Mouse (Mus musculus) liver, adult 2 months (tissue): ENCODE measurements at regions not wholly inside any gene's neighbourhood (a gene's known extent, or its start where the extent isn't known, plus 50 kb on each side); places are given as distances from the start of the nearest gene placed in this dataset.
A peak's percentile ranks its signal among the peaks of the same experiment; 100 is the strongest.

Source experiments
- DNase-seq: peaks from one replicate; pipeline ENCODE4 v3.0.0-alpha.2; 2011; ENCODE audit warnings: low read depth, low spot score; ENCODE audit errors: extremely low read depth
- H3K27ac ChIP-seq: fragments of 200-500 bp; replicated peaks from 2 replicates; pipeline ENCODE4 v1.5.1; 2012; ENCODE audit warnings: low read depth, mild to moderate bottlenecking, control low read depth, inconsistent platforms, low read length; ENCODE audit not compliant: insufficient read depth
- H3K27me3 ChIP-seq: fragments of 200-500 bp; 2 replicates; pipeline ENCODE4 v1.6.1; 2012; ENCODE audit warnings: mild to moderate bottlenecking, moderate library complexity, low read length, inconsistent platforms; ENCODE audit not compliant: control insufficient read depth, insufficient read depth
- H3K36me3 ChIP-seq: fragments of 200-500 bp; 2 replicates; pipeline ENCODE4 v1.6.1; 2012; ENCODE audit warnings: low read length, inconsistent platforms; ENCODE audit not compliant: control insufficient read depth, insufficient read depth
- H3K4me1 ChIP-seq: fragments of 200-500 bp; 2 replicates; pipeline ENCODE4 v1.6.1; 2011; ENCODE audit warnings: low read length; ENCODE audit not compliant: control insufficient read depth, insufficient read depth
- H3K4me3 ChIP-seq: fragments of 200-500 bp; 2 replicates; pipeline ENCODE4 v1.5.1; 2011; ENCODE audit warnings: low read depth, mild to moderate bottlenecking, control low read depth, low read length, moderate library complexity; ENCODE audit not compliant: insufficient read depth
- H3K79me2 ChIP-seq: fragments of 200-500 bp; 2 replicates; pipeline ENCODE4 v1.6.1; 2012; ENCODE audit warnings: inconsistent platforms, mild to moderate bottlenecking, low read length, moderate library complexity; ENCODE audit not compliant: control insufficient read depth, insufficient read depth
- H3K9ac ChIP-seq: fragments of 200-500 bp; 2 replicates; pipeline ENCODE4 v1.6.1; 2012; ENCODE audit warnings: low read depth, mild to moderate bottlenecking, control low read depth, inconsistent platforms, low read length
- CTCF ChIP-seq: fragments of 200-500 bp; IDR thresholded peaks from 2 replicates; pipeline ENCODE4 v1.5.1; 2011; ENCODE audit warnings: low read depth, low read length, control low read depth
- POLR2A ChIP-seq: fragments of 200-500 bp; IDR thresholded peaks from 2 replicates; pipeline ENCODE4 v1.6.1; 2011; ENCODE audit warnings: low read length, control low read depth; ENCODE audit not compliant: insufficient read depth; ENCODE audit errors: extremely low read depth
- whole genome bisulfite sequencing: fragments of 180-500 bp; shearing (Covaris S2); methylation state at CpG from one replicate; pipeline ENCODE4 v1.1.7; 2018; 5-methylcytosine and 5-hydroxymethylcytosine counted together

DNA sequence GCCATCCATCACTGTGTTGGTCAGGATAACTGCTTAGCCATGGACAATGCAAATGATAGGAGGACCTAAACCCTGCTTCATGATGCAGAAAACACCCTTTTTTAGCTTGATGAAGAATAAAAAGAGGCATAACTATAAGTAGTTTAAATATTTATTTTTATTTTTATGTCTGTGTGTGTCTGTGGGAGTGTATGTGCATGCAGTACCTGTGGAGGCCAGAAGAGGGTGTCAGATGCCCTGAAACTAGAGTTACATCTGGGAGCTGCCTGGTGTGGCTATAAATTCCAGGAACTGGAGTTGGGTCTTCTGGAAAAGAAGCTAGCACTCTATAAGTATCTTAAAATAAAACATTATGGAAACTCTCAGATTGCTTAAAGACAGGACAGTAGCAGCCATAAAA is 224.2 kb upstream of the Fam19a5 start:
- H3K79me2 ChIP-seq, result no peaks in the 10 kb centered on the region
- H3K4me1 ChIP-seq, result peaks cover 10% of the 10 kb centered on the region
- H3K36me3 ChIP-seq, result no peaks in the 10 kb centered on the region
- no peak overlapping the region for H3K4me3 ChIP-seq
- H3K27me3 ChIP-seq, result no peaks in the 10 kb centered on the region
- no peak overlapping the region for H3K9ac ChIP-seq
- no peak overlapping the region for H3K27ac ChIP-seq
- TF ChIP-seq POLR2A, result no peak
- TF ChIP-seq CTCF, result peak; percentile 18; the same call in 1 of the 2 replicates
- no peak for DNase-seq

DNA sequence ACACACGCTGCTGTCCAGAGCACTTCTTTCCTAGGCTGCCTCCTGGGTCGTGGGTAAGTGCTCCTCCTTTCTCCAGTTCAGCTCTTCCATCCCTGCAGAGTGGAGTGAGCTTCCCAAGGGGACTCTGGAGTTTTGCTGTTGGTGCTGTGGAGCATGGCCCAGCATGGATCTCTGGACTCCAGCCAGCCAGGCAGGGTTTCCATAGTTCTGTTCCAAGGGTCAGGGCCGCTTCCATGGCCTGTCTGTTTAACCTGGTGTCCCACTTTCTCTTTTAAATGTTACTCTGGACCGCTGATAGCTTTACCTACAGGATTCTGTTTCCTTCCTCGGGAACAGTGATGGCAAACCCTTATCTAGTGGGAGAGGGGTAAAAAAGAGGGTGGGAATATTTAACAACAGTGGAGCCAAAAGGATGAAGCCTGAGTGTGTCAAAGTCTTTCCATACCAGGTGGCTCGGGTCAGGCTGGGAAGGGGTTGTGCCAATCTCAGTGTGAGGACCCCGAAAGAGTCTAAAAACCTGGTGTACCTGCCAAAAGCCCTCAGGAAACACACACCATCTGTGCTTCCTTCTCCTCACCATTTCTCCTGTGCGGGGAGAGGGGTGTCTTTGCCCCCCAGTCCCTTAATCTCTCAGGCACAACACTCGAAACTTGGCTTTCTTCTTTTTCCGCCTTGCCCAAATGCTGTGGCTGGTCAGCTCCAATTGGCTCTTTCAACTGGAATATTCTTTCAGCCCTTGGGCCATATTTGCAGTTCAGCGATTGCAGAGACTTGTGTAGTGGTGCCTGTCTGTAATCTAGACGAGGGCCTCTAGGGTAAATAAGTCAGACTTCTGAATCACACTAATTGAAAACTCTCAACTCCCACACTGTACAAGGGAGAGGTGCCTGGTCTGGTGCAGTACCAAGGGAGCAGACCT is 222.8 kb upstream of the Fam19a5 start:
- Histone ChIP-seq H3K9ac (no peak overlapping the region), H3K27me3 (no peaks in the 10 kb centered on the region), H3K4me1 (peaks cover 14% of the 10 kb centered on the region), H3K27ac (peak overlapping the region; percentile 55), H3K4me3 (no peak overlapping the region), H3K79me2 (no peaks in the 10 kb centered on the region), H3K36me3 (no peaks in the 10 kb centered on the region)
- peak; percentile 89 for DNase-seq
- no peak for TF ChIP-seq POLR2A
- TF ChIP-seq CTCF, result no peak
- WGBS, result 40% methylated on average over 12 of the region's 12 CpGs

GRCm38 (mm10) chr15:87325389-87325788 is 218.7 kb upstream of the Fam19a5 start:
- WGBS, result 70% methylated on average over 5 of the region's 5 CpGs
- H3K9ac ChIP-seq, result no peak overlapping the region
- no peak for DNase-seq

GRCm38 (mm10) chr15:87326281-87326680 is 217.8 kb upstream of the Fam19a5 start:
- TF ChIP-seq CTCF (no peak), POLR2A (no peak)
- peak overlapping the region; percentile 88 for H3K27ac ChIP-seq
- 23% methylated on average over 6 of the region's 6 CpGs for WGBS
- H3K9ac ChIP-seq, result no peak overlapping the region
- H3K79me2 ChIP-seq, result no peaks in the 10 kb centered on the region
- DNase-seq, result peak; percentile 99
- peaks cover 13% of the 10 kb centered on the region; the same call in 1 of the 2 replicates for H3K4me1 ChIP-seq
- no peak overlapping the region for H3K4me3 ChIP-seq
- H3K36me3 ChIP-seq, result no peaks in the 10 kb centered on the region
- H3K27me3 ChIP-seq, result no peaks in the 10 kb centered on the region

More at GRCm38 (mm10) chr15:87325389-87325788, 218.7 kb upstream of the Fam19a5 start:
- Histone ChIP-seq H3K27me3 (no peaks in the 10 kb centered on the region), H3K4me3 (no peak overlapping the region), H3K79me2 (no peaks in the 10 kb centered on the region), H3K36me3 (no peaks in the 10 kb centered on the region), H3K4me1 (peaks cover 18% of the 10 kb centered on the region), H3K27ac (peak overlapping the region; percentile 41; the same call in 1 of the 2 replicates)
- TF ChIP-seq CTCF (no peak), POLR2A (no peak)

DNA sequence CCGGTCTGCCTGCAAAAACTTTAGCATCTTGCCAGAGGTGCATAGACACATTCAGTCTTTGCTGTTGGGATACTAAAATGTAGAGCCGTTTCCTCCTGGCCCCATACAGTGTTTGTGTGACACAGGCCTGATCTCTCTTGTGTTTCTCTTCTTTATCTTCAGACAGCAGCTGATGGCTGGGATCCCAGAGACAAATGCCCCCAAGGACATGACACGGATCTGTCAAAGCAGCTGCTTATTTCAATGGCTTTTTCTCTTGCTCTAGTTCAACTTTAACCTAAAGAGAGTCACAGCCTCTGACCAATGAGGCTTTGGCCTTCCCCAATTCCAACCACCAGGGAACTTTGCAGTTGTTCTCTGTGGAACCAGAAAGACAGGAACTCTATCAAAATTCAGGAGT is 211.7 kb upstream of the Fam19a5 start:
- peak; percentile 59 for DNase-seq
- no peak for TF ChIP-seq CTCF
- TF ChIP-seq POLR2A, result no peak
- no peaks in the 10 kb centered on the region for H3K36me3 ChIP-seq
- no peak overlapping the region for H3K4me3 ChIP-seq
- H3K9ac ChIP-seq, result no peak overlapping the region
- WGBS, result 45% methylated on average over 3 of the region's 3 CpGs
- no peaks in the 10 kb centered on the region for H3K27me3 ChIP-seq
- H3K4me1 ChIP-seq, result peaks cover 6% of the 10 kb centered on the region; the same call in 1 of the 2 replicates
- no peak overlapping the region for H3K27ac ChIP-seq
- H3K79me2 ChIP-seq, result no peaks in the 10 kb centered on the region

- H3K27ac ChIP-seq, result no peak overlapping the region
- peaks cover 6% of the 10 kb centered on the region; the same call in 1 of the 2 replicates for H3K4me1 ChIP-seq
- no peak for TF ChIP-seq CTCF
- TF ChIP-seq POLR2A, result no peak
- no peak overlapping the region for H3K4me3 ChIP-seq
- H3K9ac ChIP-seq, result no peak overlapping the region
- no peaks in the 10 kb centered on the region for H3K36me3 ChIP-seq
- WGBS, result 93% methylated on average over 4 of the region's 4 CpGs
- H3K79me2 ChIP-seq, result no peaks in the 10 kb centered on the region
- H3K27me3 ChIP-seq, result no peaks in the 10 kb centered on the region
- no peak for DNase-seq
Observed at GRCm38 (mm10) chr15:87333527-87333926, 210.6 kb upstream of the Fam19a5 start.
